Mouse (Mus musculus): ENCODE data around the gene Hmgn2.

Gene Hmgn2

GRCm38 (mm10) chr4:133925204-133925603 is 43.2 kb downstream of the Hmgn2 start:
- DNase-seq (ENCODE audit: low spot score in 2 of 2) = no peak

GRCm38 (mm10) chr4:133923743-133924142 is 44.7 kb downstream of the Hmgn2 start:
- DNase-seq (ENCODE audit: low spot score in 2 of 2) = no peak

- peak in 1 of 2 experiments; percentile 26 for DNase-seq (ENCODE audit: low spot score in 2 of 2)
Observed at GRCm38 (mm10) chr4:133918093-133918825, 50.2 kb downstream of the Hmgn2 start.
